Mouse (Mus musculus) neutrophil, adult 5-6 weeks (primary cell): ENCODE results near the gene Slc38a6. TPM values are rescaled to one million over a fixed set of nuclear protein-coding genes. Genes with fewer than 3 reads are reported as not detected.

ENCODE experiments used
- ATAC-seq: fragments of 151-379, 151-347 bp; 2 replicates; pipeline ENCODE4 v1.8.0; 2017; ENCODE audit warnings: mild to moderate bottlenecking, moderate TSS enrichment; ENCODE audit not compliant: insufficient number of reproducible peaks, poor library complexity, low FRiP score, severe bottlenecking; ENCODE audit errors: extremely low read depth
- total RNA-seq: library from RNA; stranded (forward); fragments of 200-1000 nt; gene quantifications from 2 replicates; pipeline ENCODE4 v1.2.3, GENCODE M21; 2017

Slc38a6 gene
- total RNA-seq, 1 experiment from 2014 or later: 12.1 TPM

GRCm38 (mm10) chr12:73308711-73309110 is 22.1 kb downstream of the Slc38a6 start:
- no peak for ATAC-seq

GRCm38 (mm10) chr12:73317706-73318686 is 31.4 kb downstream of the Slc38a6 start:
- no peak for ATAC-seq

GRCm38 (mm10) chr12:73324180-73324586 is 37.6 kb downstream of the Slc38a6 start:
- ATAC-seq: no peak

GRCm38 (mm10) chr12:73324742-73325141 is 38.2 kb downstream of the Slc38a6 start:
- ATAC-seq: no peak

- no peak for ATAC-seq
These were observed 38.6 kb downstream of the Slc38a6 start for GRCm38 (mm10) chr12:73325181-73325580.

GRCm38 (mm10) chr12:73325617-73326016 is 39.0 kb downstream of the Slc38a6 start:
- no peak for ATAC-seq

GRCm38 (mm10) chr12:73327381-73327780 is 40.8 kb downstream of the Slc38a6 start:
- ATAC-seq: no peak

- ATAC-seq: no peak
These were observed 42.0 kb downstream of the Slc38a6 start for GRCm38 (mm10) chr12:73328448-73329167.

GRCm38 (mm10) chr12:73330236-73330635 is 43.7 kb downstream of the Slc38a6 start:
- no peak for ATAC-seq

- no peak for ATAC-seq
These were observed 46.1 kb downstream of the Slc38a6 start for GRCm38 (mm10) chr12:73332701-73333100.

GRCm38 (mm10) chr12:73334051-73334551 is 47.5 kb downstream of the Slc38a6 start:
- no peak for ATAC-seq

- no peak for ATAC-seq
These were observed 50.5 kb downstream of the Slc38a6 start for GRCm38 (mm10) chr12:73337127-73337526.

- no peak for ATAC-seq
These were observed 54.2 kb downstream of the Slc38a6 start for GRCm38 (mm10) chr12:73340642-73341293.

GRCm38 (mm10) chr12:73341703-73342663 is 55.4 kb downstream of the Slc38a6 start:
- no peak for ATAC-seq

- no peak for ATAC-seq
These were observed 57.7 kb downstream of the Slc38a6 start for GRCm38 (mm10) chr12:73344300-73344699.

GRCm38 (mm10) chr12:73345157-73345556 is 58.6 kb downstream of the Slc38a6 start:
- no peak for ATAC-seq

- no peak for ATAC-seq
These were observed 60.6 kb downstream of the Slc38a6 start for GRCm38 (mm10) chr12:73347202-73347601.

GRCm38 (mm10) chr12:73350466-73350865 is 63.9 kb downstream of the Slc38a6 start:
- ATAC-seq: no peak
